Mouse (Mus musculus) ES-E14 (cell line): ENCODE measurements around the gene Cbfa2t2.

Experiments
- CHD2 ChIP-seq: IDR thresholded peaks from 2 replicates; pipeline ENCODE4 v1.6.1; 2014; ENCODE audit warnings: mild to moderate bottlenecking, low read depth, low read length, inconsistent platforms
- ZC3H11A ChIP-seq: IDR thresholded peaks from 2 replicates; pipeline ENCODE4 v1.6.1; 2012; ENCODE audit warnings: low read depth, mild to moderate bottlenecking, inconsistent platforms, low read length, borderline replicate concordance
- ZNF384 ChIP-seq: IDR thresholded peaks from 2 replicates; pipeline ENCODE4 v1.6.1; 2012; ENCODE audit warnings: low read depth, low read length, inconsistent platforms

DNA sequence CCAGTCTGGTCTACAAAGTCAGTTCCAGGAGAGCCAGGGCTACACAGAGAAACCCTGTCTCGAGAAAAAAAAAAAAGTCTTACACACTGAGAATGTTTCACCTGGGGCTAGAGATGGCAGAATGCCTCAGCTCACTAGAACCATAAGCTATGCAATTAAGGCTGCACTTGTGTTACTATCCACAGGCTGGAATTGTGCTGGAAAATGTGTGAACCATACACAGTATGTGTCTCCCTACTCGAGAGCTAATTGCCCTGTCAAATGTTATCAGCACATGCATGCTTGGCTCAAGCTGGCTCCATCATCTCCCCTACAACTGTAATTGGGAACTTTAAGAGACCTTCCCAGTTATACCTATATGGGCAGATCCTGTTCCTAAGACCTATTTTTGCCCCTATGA, 114.7 kb downstream of the Cbfa2t2 start:
- TF ChIP-seq CHD2 (no peak), ZC3H11A (no peak), ZNF384 (no peak)
